9 mouse cellular contexts compared by ENCODE assay signal in genomic region chr5:59831836-59832235, GRCm38 (mm10).
"Had no signal": no experiment of that assay in that cellular context is flagged by ENCODE, and none has a peak within 500 bp of the region (broad histone marks: within the 10 kb centered on the region; RNA-seq: fewer than 3 reads in every experiment).

No protein-coding gene starts in this region.

- DNase-seq: kidney, postnatal 10 days; kidney, postnatal 36 days; liver, embryonic 13.5 days; lung, adult 2 months; lung, postnatal 14 days; lung, postnatal 4 days; midbrain, embryonic 14.5 days; thymus, adult 18-20 months; thymus, postnatal 36 days had no signal
